Mouse (Mus musculus): Measurements from ENCODE around the gene Olfr1009.
"Not testable (repeated sequence)": the region's sequence is repeated elsewhere in the genome, so short reads cannot be mapped to it uniquely, and the experiment has no call there.

Gene Olfr1009

GRCm38 (mm10) chr2:85715119-85715518 lies at the start of gene Olfr1009:
Gene Olfr1009 (plus strand): TSS chr2:85715419.
- DNase-seq (ENCODE audit: low spot score in 2 of 2), result no peak

DNA sequence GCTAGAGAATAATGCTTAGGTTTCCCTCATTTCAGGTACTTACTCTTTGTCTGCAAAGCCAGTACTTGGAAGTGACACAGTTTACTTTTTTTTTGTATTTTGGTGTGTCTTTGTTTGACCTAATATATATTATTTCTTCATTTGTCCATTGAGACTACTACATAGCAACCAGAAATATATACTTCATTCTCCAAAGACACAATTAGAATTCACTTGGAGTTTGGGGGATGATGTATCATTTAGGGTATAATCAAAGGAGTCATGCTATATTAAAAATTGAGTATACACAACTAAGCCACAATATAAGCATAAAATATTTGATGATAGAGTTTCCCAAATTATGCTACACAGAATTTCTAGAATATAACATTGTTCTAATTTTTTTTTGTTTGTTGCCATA lies 36.6 kb upstream of the Olfr1009 start, which contains the start of gene Olfr1006:
Gene Olfr1006 (minus strand): TSS at position 101 of the 400 bp plus-strand sequence.
- no peak for DNase-seq (ENCODE audit: low spot score in 2 of 2)

- DNase-seq (ENCODE audit: low spot score in 2 of 2), result no peak
These were observed 26.1 kb upstream of the Olfr1009 start, which contains the start of gene Olfr1008 for GRCm38 (mm10) chr2:85689131-85689530. Gene Olfr1008 (plus strand): TSS chr2:85689431.

GRCm38 (mm10) chr2:85710680-85711079 lies 4.5 kb upstream of the Olfr1009 start:
- not testable (repeated sequence) for DNase-seq (ENCODE audit: low spot score in 2 of 2)

GRCm38 (mm10) chr2:85711159-85711558 lies 4.1 kb upstream of the Olfr1009 start:
- no peak for DNase-seq (ENCODE audit: low spot score in 2 of 2)

GRCm38 (mm10) chr2:85725793-85726192 lies 10.6 kb downstream of the Olfr1009 start:
- DNase-seq (ENCODE audit: low spot score in 2 of 2), result peak; percentile 4 to 55

GRCm38 (mm10) chr2:85753822-85754221 lies 38.6 kb downstream of the Olfr1009 start:
- DNase-seq (ENCODE audit: low spot score in 2 of 2), result no peak

DNA sequence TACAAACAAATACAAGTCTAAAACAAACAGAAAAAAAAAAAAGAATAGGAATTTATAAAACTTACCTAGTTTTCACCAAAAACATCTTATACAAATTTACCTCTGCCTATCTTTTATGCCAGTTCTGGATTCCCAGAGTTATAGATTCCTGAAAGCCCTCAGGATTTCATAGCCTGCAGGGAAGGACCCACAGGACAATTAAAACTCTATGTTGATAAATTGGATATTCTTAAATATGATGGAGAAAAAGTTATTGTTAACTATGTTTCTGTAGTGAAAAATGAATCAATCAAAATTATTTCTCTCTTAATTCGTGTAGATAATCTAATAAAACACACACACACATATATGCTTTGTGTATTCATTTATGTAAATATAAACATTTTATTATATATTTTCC lies 47.4 kb downstream of the Olfr1009 start, which contains the start of gene Olfr1012:
Gene Olfr1012 (minus strand): TSS at position 101 of the 400 bp plus-strand sequence.
- DNase-seq (ENCODE audit: low spot score in 2 of 2), result no peak

- DNase-seq (ENCODE audit: low spot score in 2 of 2), result no peak
These were observed 51.6 kb downstream of the Olfr1009 start, which contains the start of gene Olfr1013 for GRCm38 (mm10) chr2:85766798-85767197. Gene Olfr1013 (plus strand): TSS chr2:85767098.

GRCm38 (mm10) chr2:85772413-85772812 lies 57.2 kb downstream of the Olfr1009 start, which contains the start of gene Olfr1014:
Gene Olfr1014 (plus strand): TSS chr2:85772713.
- no peak for DNase-seq (ENCODE audit: low spot score in 2 of 2)

All from right cerebral cortex, adult 2 months (tissue).